Mouse (Mus musculus) lung, postnatal 0 days (tissue): ENCODE measurements around the gene Hnrnpa3.

Experiments used
- CTCF ChIP-seq: IDR thresholded peaks from 2 replicates; pipeline ENCODE4 v1.5.1; 2016; ENCODE audit warnings: antibody characterized with exemption, mild to moderate bottlenecking
- EP300 ChIP-seq: IDR thresholded peaks from 2 replicates; pipeline ENCODE4 v1.6.1; 2016; ENCODE audit warnings: antibody characterized with exemption, mild to moderate bottlenecking, control low read depth

- no peak for TF ChIP-seq CTCF
- no peak for TF ChIP-seq EP300
These were observed 42.9 kb downstream of the Hnrnpa3 start for GRCm38 (mm10) chr2:75701822-75702587.
